Mouse (Mus musculus) liver, adult 2 months (tissue): ENCODE results near the gene Lmf1. TPM values are rescaled to one million over a fixed set of nuclear protein-coding genes. Genes with fewer than 3 reads are reported as not detected.

Source experiments
- DNase-seq: peaks from one replicate; pipeline ENCODE4 v3.0.0-alpha.2; 2011; ENCODE audit warnings: low read depth, low spot score; ENCODE audit errors: extremely low read depth
- H3K27ac ChIP-seq: fragments of 200-500 bp; replicated peaks from 2 replicates; pipeline ENCODE4 v1.5.1; 2012; ENCODE audit warnings: low read depth, mild to moderate bottlenecking, control low read depth, inconsistent platforms, low read length; ENCODE audit not compliant: insufficient read depth
- H3K27me3 ChIP-seq: fragments of 200-500 bp; 2 replicates; pipeline ENCODE4 v1.6.1; 2012; ENCODE audit warnings: mild to moderate bottlenecking, moderate library complexity, low read length, inconsistent platforms; ENCODE audit not compliant: control insufficient read depth, insufficient read depth
- H3K36me3 ChIP-seq: fragments of 200-500 bp; 2 replicates; pipeline ENCODE4 v1.6.1; 2012; ENCODE audit warnings: low read length, inconsistent platforms; ENCODE audit not compliant: control insufficient read depth, insufficient read depth
- H3K4me1 ChIP-seq: fragments of 200-500 bp; 2 replicates; pipeline ENCODE4 v1.6.1; 2011; ENCODE audit warnings: low read length; ENCODE audit not compliant: control insufficient read depth, insufficient read depth
- H3K4me3 ChIP-seq: fragments of 200-500 bp; 2 replicates; pipeline ENCODE4 v1.5.1; 2011; ENCODE audit warnings: low read depth, mild to moderate bottlenecking, control low read depth, low read length, moderate library complexity; ENCODE audit not compliant: insufficient read depth
- H3K79me2 ChIP-seq: fragments of 200-500 bp; 2 replicates; pipeline ENCODE4 v1.6.1; 2012; ENCODE audit warnings: inconsistent platforms, mild to moderate bottlenecking, low read length, moderate library complexity; ENCODE audit not compliant: control insufficient read depth, insufficient read depth
- H3K9ac ChIP-seq: fragments of 200-500 bp; 2 replicates; pipeline ENCODE4 v1.6.1; 2012; ENCODE audit warnings: low read depth, mild to moderate bottlenecking, control low read depth, inconsistent platforms, low read length
- CTCF ChIP-seq: fragments of 200-500 bp; IDR thresholded peaks from 2 replicates; pipeline ENCODE4 v1.5.1; 2011; ENCODE audit warnings: low read depth, low read length, control low read depth
- POLR2A ChIP-seq: fragments of 200-500 bp; IDR thresholded peaks from 2 replicates; pipeline ENCODE4 v1.6.1; 2011; ENCODE audit warnings: low read length, control low read depth; ENCODE audit not compliant: insufficient read depth; ENCODE audit errors: extremely low read depth
- WGBS: fragments of 180-500 bp; shearing (Covaris S2); methylation state at CpG from one replicate; pipeline ENCODE4 v1.1.7; 2018; 5-methylcytosine and 5-hydroxymethylcytosine counted together
- polyA plus RNA-seq: library from polyadenylated mRNA; depleted of rRNA; stranded (reverse); fragments of >200 nt; gene quantifications from 2 replicates; pipeline ENCODE4 v1.2.3, GENCODE M21; 2012
- total RNA-seq: library from RNA; depleted of rRNA; stranded (reverse); fragments of >200 nt; gene quantifications from 2 replicates; pipeline ENCODE4 v1.2.3, GENCODE M21; 2014

Lmf1 gene
- total and polyA plus RNA-seq, 2 experiments = 26.9 to 38.4 TPM

DNA sequence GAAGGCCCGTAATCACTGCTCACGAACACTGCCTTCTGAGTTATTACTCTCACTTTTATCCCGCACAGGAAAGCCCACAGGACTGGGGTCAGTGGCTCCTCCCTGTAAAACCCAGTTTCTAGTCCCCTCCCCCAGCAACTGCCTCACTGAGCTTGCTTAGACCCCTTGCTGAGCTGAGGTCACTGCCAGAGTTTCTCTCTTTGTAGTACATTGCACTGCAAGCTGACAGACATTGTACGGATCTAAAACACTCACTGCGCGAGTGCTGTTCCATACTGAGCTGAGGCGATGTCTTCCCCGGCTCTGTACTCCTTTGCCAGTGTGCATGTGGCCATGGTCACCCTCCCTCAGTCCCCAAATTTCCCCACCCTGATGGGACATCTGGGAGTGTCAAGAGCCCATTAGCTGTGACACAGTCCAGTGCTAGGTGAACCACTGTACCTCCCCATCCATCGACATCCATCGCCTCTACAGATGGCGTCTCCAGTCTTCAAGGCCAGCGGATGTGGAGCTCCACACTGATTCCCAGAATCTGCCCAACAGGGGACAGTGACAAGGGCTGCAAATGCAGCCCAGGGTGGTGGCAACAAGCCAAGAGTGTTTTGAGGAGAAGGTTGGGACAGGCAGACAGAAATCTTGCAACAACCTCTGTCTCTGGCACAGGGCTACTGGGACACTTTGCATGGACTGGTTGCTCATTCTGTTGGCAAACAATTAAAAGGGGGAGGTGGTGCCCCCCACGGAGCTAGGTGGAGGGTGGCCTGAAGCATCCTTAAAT is 64.8 kb downstream of the Lmf1 start:
- no peak overlapping the region for H3K27ac ChIP-seq
- TF ChIP-seq POLR2A = no peak
- no peak for TF ChIP-seq CTCF
- H3K79me2 ChIP-seq = no peaks in the 10 kb centered on the region
- H3K4me1 ChIP-seq = peaks cover 5% of the 10 kb centered on the region
- no peak overlapping the region for H3K9ac ChIP-seq
- peaks cover 2% of the 10 kb centered on the region; the same call in 1 of the 2 replicates for H3K36me3 ChIP-seq
- no peaks in the 10 kb centered on the region for H3K27me3 ChIP-seq
- DNase-seq = no peak
- WGBS = 93% methylated on average over 13 of the region's 13 CpGs
- H3K4me3 ChIP-seq = no peak overlapping the region

DNA sequence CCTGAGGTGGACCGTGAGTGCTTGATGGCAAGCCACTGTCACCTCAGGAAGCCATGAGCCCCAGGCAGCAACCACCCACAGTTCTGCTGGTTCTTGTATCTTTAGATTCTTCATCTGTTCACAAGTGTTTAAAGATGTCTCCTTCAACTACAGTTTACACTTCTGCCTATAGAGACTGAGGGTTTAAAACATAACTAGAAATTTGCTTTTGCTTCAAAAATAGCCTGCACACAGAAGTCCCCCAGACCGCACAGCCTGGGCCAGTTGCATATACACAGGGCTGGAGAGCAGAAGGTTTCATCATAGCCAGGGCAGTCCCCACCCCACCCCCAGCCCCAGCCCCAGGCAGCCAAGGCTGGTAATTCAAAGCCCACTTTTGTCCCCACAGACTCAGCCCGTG is 65.9 kb downstream of the Lmf1 start:
- Histone ChIP-seq H3K27me3 (no peaks in the 10 kb centered on the region), H3K4me1 (no peaks in the 10 kb centered on the region), H3K36me3 (peaks cover 2% of the 10 kb centered on the region; the same call in 1 of the 2 replicates), H3K79me2 (no peaks in the 10 kb centered on the region), H3K9ac (no peak overlapping the region), H3K4me3 (no peak overlapping the region), H3K27ac (no peak overlapping the region)
- 94% methylated on average over 3 of the region's 3 CpGs for WGBS
- no peak for TF ChIP-seq POLR2A
- no peak for TF ChIP-seq CTCF
- no peak for DNase-seq

DNA sequence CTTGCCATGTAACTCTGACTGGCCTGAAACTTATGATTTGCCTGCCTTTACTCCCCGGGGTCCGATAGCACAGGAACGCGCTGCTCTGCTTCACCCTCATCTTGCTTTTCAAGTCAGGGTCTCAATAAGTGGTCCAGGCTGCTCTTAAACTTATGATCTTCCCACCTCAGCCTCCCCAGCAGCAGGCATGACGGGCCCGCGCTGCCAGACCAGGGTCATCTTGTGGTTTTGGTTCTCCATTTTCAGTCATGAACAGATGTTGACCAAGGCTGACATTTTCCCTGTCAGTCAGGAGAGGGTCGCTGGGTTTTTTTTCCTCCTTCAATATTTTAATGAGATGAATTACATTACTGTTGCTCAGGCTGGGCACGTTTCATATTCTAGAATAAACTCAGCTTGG is 66.8 kb downstream of the Lmf1 start:
- Histone ChIP-seq H3K36me3 (peaks cover 2% of the 10 kb centered on the region; the same call in 1 of the 2 replicates), H3K79me2 (no peaks in the 10 kb centered on the region), H3K4me1 (no peaks in the 10 kb centered on the region), H3K27me3 (no peaks in the 10 kb centered on the region), H3K27ac (no peak overlapping the region), H3K4me3 (no peak overlapping the region), H3K9ac (no peak overlapping the region)
- TF ChIP-seq CTCF (no peak), POLR2A (no peak)
- DNase-seq = no peak
- 95% methylated on average over 9 of the region's 9 CpGs for WGBS

DNA sequence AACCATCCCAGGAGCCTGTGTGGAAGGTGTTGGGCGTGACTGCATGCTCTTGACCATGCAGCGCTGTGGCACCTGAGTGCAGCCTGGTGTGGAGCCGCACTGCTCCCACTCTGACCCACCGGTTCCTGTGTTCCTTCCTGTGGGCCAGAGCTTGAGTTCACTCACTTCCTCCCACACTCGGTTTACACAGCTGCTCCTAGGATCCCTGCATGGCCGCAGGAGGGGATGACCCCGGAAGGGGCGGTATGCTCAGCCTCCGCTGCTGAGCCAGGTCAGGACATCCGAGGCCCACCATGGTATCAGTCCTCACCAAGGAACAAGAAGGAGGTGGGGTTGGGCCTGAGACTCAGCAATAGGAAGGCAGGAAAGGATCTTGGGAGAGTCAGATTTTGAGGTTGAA is 69.0 kb downstream of the Lmf1 start:
- 0 out of 2 replicates have a peak overlapping the region, but pooled peaks have one; percentile 29 for H3K27ac ChIP-seq
- H3K4me3 ChIP-seq = no peak overlapping the region
- TF ChIP-seq POLR2A (no peak), CTCF (no peak)
- no peak overlapping the region for H3K9ac ChIP-seq
- H3K36me3 ChIP-seq = peaks cover 2% of the 10 kb centered on the region; the same call in 1 of the 2 replicates
- no peaks in the 10 kb centered on the region for H3K27me3 ChIP-seq
- H3K4me1 ChIP-seq = no peaks in the 10 kb centered on the region
- WGBS = 80% methylated on average over 10 of the region's 10 CpGs
- no peaks in the 10 kb centered on the region for H3K79me2 ChIP-seq
- no peak for DNase-seq

DNA sequence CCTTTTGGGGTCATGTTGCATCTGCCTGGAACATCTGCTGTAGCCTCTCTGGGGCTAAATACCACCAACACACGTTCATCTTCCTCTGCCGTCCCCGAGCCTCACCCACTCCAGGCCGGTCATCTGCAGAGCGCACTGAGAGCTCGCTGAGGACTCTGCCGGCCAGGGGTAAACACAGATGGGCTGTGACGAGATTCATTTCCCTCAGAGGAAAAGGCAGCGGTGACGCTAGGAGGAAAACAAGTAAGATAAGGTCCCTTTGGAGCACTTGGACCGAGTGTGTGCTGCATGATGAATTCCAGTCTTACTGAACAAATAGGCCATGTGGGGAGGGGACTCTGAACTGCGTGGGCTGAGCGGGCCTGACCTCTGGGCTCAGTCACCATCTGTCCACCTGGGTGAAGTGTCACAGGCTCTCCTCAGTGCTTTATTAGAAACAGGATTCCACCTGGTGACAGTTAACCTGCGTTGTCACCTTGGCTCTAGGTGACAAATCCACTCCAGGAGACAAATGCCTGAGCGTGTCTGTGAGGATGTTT is 69.9 kb downstream of the Lmf1 start:
- H3K4me1 ChIP-seq = no peaks in the 10 kb centered on the region
- H3K27me3 ChIP-seq = no peaks in the 10 kb centered on the region
- H3K79me2 ChIP-seq = no peaks in the 10 kb centered on the region
- no peak overlapping the region for H3K4me3 ChIP-seq
- TF ChIP-seq POLR2A (no peak), CTCF (no peak)
- peak overlapping the region; percentile 29 for H3K27ac ChIP-seq
- H3K9ac ChIP-seq = no peak overlapping the region
- peaks cover 2% of the 10 kb centered on the region; the same call in 1 of the 2 replicates for H3K36me3 ChIP-seq
- WGBS = 25% methylated on average over 15 of the region's 15 CpGs
- DNase-seq = no peak

DNA sequence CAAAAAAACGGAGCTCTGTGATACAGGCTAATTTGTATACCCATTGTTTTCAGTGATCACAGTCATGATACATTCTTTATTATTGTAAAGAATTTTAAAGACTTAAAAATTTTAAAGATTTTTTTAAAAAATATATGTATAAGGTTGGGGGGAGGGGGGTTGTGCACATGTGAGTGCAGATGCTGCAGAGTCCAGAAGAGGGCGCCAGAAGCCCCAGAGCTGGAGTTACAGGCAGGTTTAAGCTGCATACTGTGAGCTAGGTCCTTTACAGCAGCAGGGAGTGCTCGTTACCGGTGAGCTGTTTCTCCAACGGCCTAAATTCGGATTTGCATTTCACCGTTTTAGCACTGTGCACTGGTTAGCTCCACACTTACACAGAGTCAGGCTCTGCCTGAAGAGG is 71.8 kb downstream of the Lmf1 start:
- TF ChIP-seq POLR2A (no peak), CTCF (peak; percentile 41)
- no peaks in the 10 kb centered on the region for H3K4me1 ChIP-seq
- 95% methylated on average over 7 of the region's 7 CpGs for WGBS

More for the DNA sequence above, 71.8 kb downstream of the Lmf1 start:
- H3K27ac ChIP-seq = no peak overlapping the region
- no peaks in the 10 kb centered on the region for H3K79me2 ChIP-seq
- H3K27me3 ChIP-seq = no peaks in the 10 kb centered on the region
- H3K36me3 ChIP-seq = peaks cover 2% of the 10 kb centered on the region; the same call in 1 of the 2 replicates
- no peak overlapping the region for H3K4me3 ChIP-seq
- H3K9ac ChIP-seq = no peak overlapping the region
- no peak for DNase-seq
